Mouse (Mus musculus): ENCODE data around the gene Inpp4a. TPM values are rescaled to one million over a fixed set of nuclear protein-coding genes. Genes with fewer than 3 reads are reported as not detected.

The Inpp4a gene
- polyA plus RNA-seq, 1 experiment from 2014 or later, result 59.1 TPM

- H3K36me3 ChIP-seq, result peaks cover 69% of the 10 kb centered on the region
- H3K27ac ChIP-seq, result no peak overlapping the region
- ATAC-seq (ENCODE audit: low FRiP score), result no peak
- no peak overlapping the region for H3K9ac ChIP-seq
- H3K9me3 ChIP-seq, result no peaks in the 10 kb centered on the region
- no peaks in the 10 kb centered on the region for H3K4me1 ChIP-seq (replicated peaks)
- no peak overlapping the region for H3K4me2 ChIP-seq
- WGBS, result 95% methylated on average over 10 of the region's 10 CpGs
- no peak overlapping the region for H3K4me3 ChIP-seq
- H3K27me3 ChIP-seq, result no peaks in the 10 kb centered on the region
Measured at GRCm38 (mm10) chr1:37368125-37368524, 68.5 kb downstream of the Inpp4a start.

- peaks cover 72% of the 10 kb centered on the region for H3K36me3 ChIP-seq
- WGBS, result 89% methylated on average over 7 of the region's 7 CpGs
Measured at GRCm38 (mm10) chr1:37368768-37369385, 69.2 kb downstream of the Inpp4a start.

DNA sequence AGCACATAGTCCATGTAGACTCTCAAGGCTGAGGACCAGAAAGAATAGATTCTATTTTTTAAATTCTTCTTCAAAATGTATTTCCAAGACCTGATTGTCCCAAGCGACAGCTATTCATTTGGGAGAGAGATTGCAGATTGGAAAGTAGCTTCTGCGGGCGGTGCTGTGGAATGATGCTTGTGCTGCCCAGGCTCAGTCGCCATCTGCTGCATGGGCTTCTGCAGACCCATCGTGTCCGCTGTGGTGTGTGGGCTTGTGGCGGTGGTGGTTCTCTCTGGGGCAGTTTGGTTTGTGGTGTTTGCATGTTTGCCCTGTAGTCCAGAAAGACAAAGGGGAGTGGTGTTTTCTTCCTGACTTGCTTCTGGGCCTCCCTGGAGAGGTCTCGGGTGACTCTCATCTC, 76.5 kb downstream of the Inpp4a start:
- Histone ChIP-seq H3K9ac (no peak overlapping the region), H3K27me3 (no peaks in the 10 kb centered on the region), H3K4me1 (replicated peaks) (no peaks in the 10 kb centered on the region), H3K4me2 (no peak overlapping the region), H3K4me3 (no peak overlapping the region), H3K36me3 (peaks cover 90% of the 10 kb centered on the region), H3K27ac (no peak overlapping the region), H3K9me3 (no peaks in the 10 kb centered on the region)
- WGBS, result 92% methylated on average over 8 of the region's 8 CpGs
- ATAC-seq (ENCODE audit: low FRiP score), result no peak

More at GRCm38 (mm10) chr1:37368768-37369385, 69.2 kb downstream of the Inpp4a start:
- Histone ChIP-seq H3K4me2 (no peak overlapping the region), H3K9ac (no peak overlapping the region), H3K27ac (no peak overlapping the region), H3K4me3 (no peak overlapping the region), H3K9me3 (no peaks in the 10 kb centered on the region), H3K4me1 (replicated peaks) (no peaks in the 10 kb centered on the region), H3K27me3 (no peaks in the 10 kb centered on the region)
- ATAC-seq (ENCODE audit: low FRiP score), result no peak

GRCm38 (mm10) chr1:37376751-37377150, 77.1 kb downstream of the Inpp4a start:
- H3K27me3 ChIP-seq, result no peaks in the 10 kb centered on the region
- no peaks in the 10 kb centered on the region for H3K4me1 ChIP-seq (replicated peaks)
- no peak overlapping the region for H3K9ac ChIP-seq
- no peaks in the 10 kb centered on the region for H3K9me3 ChIP-seq
- 92% methylated on average over 2 of the region's 2 CpGs for WGBS
- ATAC-seq (ENCODE audit: low FRiP score), result no peak
- H3K27ac ChIP-seq, result no peak overlapping the region
- H3K36me3 ChIP-seq, result peaks cover 90% of the 10 kb centered on the region
- no peak overlapping the region for H3K4me2 ChIP-seq
- H3K4me3 ChIP-seq, result no peak overlapping the region

GRCm38 (mm10) chr1:37378095-37378494, 78.4 kb downstream of the Inpp4a start:
- ATAC-seq (ENCODE audit: low FRiP score), result no peak

GRCm38 (mm10) chr1:37379536-37379935, 79.9 kb downstream of the Inpp4a start:
- Histone ChIP-seq H3K4me3 (no peak overlapping the region), H3K4me1 (replicated peaks) (no peaks in the 10 kb centered on the region), H3K9ac (no peak overlapping the region), H3K9me3 (no peaks in the 10 kb centered on the region), H3K27ac (no peak overlapping the region), H3K27me3 (no peaks in the 10 kb centered on the region), H3K4me2 (no peak overlapping the region), H3K36me3 (peaks cover 87% of the 10 kb centered on the region)
- WGBS, result 63% methylated on average over 4 of the region's 4 CpGs
- 0 out of 2 replicates have a peak, but pooled peaks have one; percentile 21 for ATAC-seq (ENCODE audit: low FRiP score)

More at GRCm38 (mm10) chr1:37378095-37378494, 78.4 kb downstream of the Inpp4a start:
- H3K36me3 ChIP-seq, result peaks cover 89% of the 10 kb centered on the region
- no peaks in the 10 kb centered on the region for H3K9me3 ChIP-seq
- no peaks in the 10 kb centered on the region for H3K27me3 ChIP-seq
- H3K4me1 ChIP-seq (replicated peaks), result no peaks in the 10 kb centered on the region
- WGBS, result 94% methylated on average over 5 of the region's 5 CpGs
- no peak overlapping the region for H3K4me2 ChIP-seq
- H3K4me3 ChIP-seq, result no peak overlapping the region
- H3K9ac ChIP-seq, result no peak overlapping the region
- H3K27ac ChIP-seq, result no peak overlapping the region

DNA sequence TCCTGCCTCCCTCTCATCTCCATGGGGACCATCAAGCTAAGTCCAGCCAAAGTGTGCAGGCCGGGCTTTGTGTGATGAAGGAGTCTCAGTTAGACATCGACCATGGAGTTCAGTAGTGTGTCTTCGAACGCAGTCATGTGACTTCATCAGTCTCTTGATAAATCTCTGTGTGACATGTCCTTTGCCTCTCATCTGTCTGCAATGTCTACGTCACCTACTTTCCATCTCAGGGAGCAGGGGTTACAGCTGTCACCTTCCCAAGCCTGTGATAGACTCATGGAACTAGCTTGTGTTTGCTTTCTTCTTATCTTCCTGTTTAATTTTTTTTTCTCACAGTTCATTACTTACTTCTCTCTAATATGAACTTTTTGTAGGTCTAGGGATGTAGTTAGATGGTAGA, 81.2 kb downstream of the Inpp4a start:
- Histone ChIP-seq H3K9me3 (no peaks in the 10 kb centered on the region), H3K36me3 (peaks cover 73% of the 10 kb centered on the region), H3K27ac (no peak overlapping the region), H3K4me2 (no peak overlapping the region), H3K4me3 (no peak overlapping the region), H3K4me1 (replicated peaks) (no peaks in the 10 kb centered on the region), H3K27me3 (no peaks in the 10 kb centered on the region), H3K9ac (no peak overlapping the region)
- WGBS, result 94% methylated on average over 5 of the region's 5 CpGs
- ATAC-seq (ENCODE audit: low FRiP score), result no peak

DNA sequence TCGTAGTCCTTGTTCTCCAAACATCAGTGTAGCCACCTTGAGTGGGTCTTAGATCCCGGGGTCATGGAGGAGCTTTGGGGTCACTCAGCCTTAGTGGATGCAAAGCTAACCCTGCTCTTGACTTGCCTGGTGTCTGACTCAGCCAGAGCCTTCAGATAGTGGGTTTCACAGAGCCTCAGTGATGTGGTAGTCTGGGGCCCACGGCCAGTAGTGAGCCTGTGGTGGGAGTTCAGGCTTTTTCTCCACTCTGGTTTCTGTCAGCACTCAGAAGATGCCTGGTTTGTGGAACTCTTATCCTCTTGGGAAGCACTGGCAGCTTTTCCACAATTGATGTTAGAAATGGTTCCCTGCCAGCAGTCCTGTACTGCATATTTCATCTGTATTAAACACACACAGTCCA, 84.6 kb downstream of the Inpp4a start:
- no peaks in the 10 kb centered on the region for H3K4me1 ChIP-seq (replicated peaks)
- no peaks in the 10 kb centered on the region for H3K27me3 ChIP-seq
- H3K27ac ChIP-seq, result no peak overlapping the region
- no peak overlapping the region for H3K4me3 ChIP-seq
- WGBS, result 88% methylated on average over 3 of the region's 3 CpGs
- peaks cover 68% of the 10 kb centered on the region for H3K36me3 ChIP-seq
- no peak overlapping the region for H3K4me2 ChIP-seq
- H3K9me3 ChIP-seq, result no peaks in the 10 kb centered on the region
- ATAC-seq (ENCODE audit: low FRiP score), result no peak
- no peak overlapping the region for H3K9ac ChIP-seq

DNA sequence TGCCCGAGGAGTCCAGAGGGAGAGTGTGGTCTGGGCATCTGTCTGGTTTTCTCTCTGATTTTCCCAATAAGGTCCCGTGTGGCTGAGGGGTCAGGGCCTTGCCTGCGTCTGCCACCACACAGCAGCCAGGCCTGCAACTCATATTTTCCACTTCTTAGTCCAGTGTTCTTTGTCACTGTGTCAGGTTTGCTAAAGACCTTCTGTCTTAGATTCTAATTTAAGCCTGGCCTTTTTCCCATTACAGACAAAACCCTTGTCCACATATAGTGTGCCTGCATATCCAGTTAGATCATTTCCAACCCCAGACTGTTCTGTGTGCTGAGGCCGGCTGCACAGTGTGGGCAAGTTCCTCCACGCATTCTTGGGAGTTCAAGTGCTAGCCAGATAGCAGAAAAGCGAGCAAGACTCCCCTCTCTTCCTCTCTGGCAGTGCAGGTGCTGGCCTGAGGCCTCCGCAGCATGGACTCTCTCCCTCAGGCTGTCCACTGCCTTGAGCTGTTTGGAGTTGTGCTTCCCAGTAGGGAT, 86.8 kb downstream of the Inpp4a start:
- H3K4me1 ChIP-seq (replicated peaks), result no peaks in the 10 kb centered on the region
- peaks cover 70% of the 10 kb centered on the region for H3K36me3 ChIP-seq
- WGBS, result 83% methylated on average over 7 of the region's 7 CpGs
- ATAC-seq (ENCODE audit: low FRiP score), result no peak
- H3K9me3 ChIP-seq, result no peaks in the 10 kb centered on the region
- H3K4me3 ChIP-seq, result no peak overlapping the region
- H3K9ac ChIP-seq, result no peak overlapping the region
- no peaks in the 10 kb centered on the region for H3K27me3 ChIP-seq
- H3K27ac ChIP-seq, result no peak overlapping the region
- no peak overlapping the region for H3K4me2 ChIP-seq

GRCm38 (mm10) chr1:37393174-37393573, 93.5 kb downstream of the Inpp4a start:
- 0 out of 2 replicates have a peak, but pooled peaks cover 2% of the 10 kb centered on the region for H3K4me1 ChIP-seq (replicated peaks)
- no peak for ATAC-seq (ENCODE audit: low FRiP score)
- no peak overlapping the region for H3K9ac ChIP-seq
- no peaks in the 10 kb centered on the region for H3K9me3 ChIP-seq
- WGBS, result 70% methylated on average over 5 of the region's 5 CpGs
- no peak overlapping the region for H3K4me3 ChIP-seq
- H3K4me2 ChIP-seq, result no peak overlapping the region
- H3K36me3 ChIP-seq, result peaks cover 83% of the 10 kb centered on the region
- no peak overlapping the region for H3K27ac ChIP-seq
- H3K27me3 ChIP-seq, result no peaks in the 10 kb centered on the region

DNA sequence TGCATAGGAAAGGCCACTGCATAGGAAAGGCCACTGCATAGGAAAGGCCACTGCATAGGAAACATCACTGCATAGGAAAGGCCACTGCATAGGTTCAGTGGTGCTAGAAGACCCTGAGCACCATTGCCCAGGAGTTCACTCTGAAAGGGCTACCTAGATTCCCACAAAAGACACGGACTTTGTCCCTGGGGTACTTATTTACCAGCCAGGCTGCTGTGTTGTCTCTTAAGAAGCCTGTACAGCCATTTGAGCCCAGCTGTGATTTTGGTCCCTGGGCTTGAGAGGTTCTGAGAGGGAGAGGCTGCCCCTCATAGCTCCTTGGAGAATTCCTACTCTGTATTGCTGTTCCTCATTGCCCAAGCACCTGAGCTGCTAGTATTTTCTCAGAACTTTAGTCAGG, 96.8 kb downstream of the Inpp4a start:
- H3K27ac ChIP-seq, result no peak overlapping the region
- WGBS, result 55% methylated on average over 1 of the region's 1 CpGs
- H3K9me3 ChIP-seq, result no peaks in the 10 kb centered on the region
- no peak overlapping the region for H3K4me2 ChIP-seq
- H3K36me3 ChIP-seq, result peaks cover 77% of the 10 kb centered on the region
- H3K4me3 ChIP-seq, result no peak overlapping the region
- 0 out of 2 replicates have a peak, but pooled peaks cover 9% of the 10 kb centered on the region for H3K4me1 ChIP-seq (replicated peaks)
- ATAC-seq (ENCODE audit: low FRiP score), result no peak
- no peak overlapping the region for H3K9ac ChIP-seq
- H3K27me3 ChIP-seq, result no peaks in the 10 kb centered on the region

- Histone ChIP-seq H3K36me3 (peaks cover 78% of the 10 kb centered on the region), H3K27ac (no peak overlapping the region), H3K4me2 (no peak overlapping the region), H3K4me3 (no peak overlapping the region), H3K9ac (no peak overlapping the region), H3K9me3 (no peaks in the 10 kb centered on the region), H3K27me3 (no peaks in the 10 kb centered on the region), H3K4me1 (replicated peaks) (0 out of 2 replicates have a peak, but pooled peaks cover 9% of the 10 kb centered on the region)
- no peak for ATAC-seq (ENCODE audit: low FRiP score)
- 58% methylated on average over 3 of the region's 3 CpGs for WGBS
Measured at GRCm38 (mm10) chr1:37398961-37399360, 99.3 kb downstream of the Inpp4a start.

GRCm38 (mm10) chr1:37399734-37400133, 100.1 kb downstream of the Inpp4a start:
- no peak for ATAC-seq (ENCODE audit: low FRiP score)
- WGBS, result 69% methylated on average over 8 of the region's 8 CpGs
- Histone ChIP-seq H3K4me1 (replicated peaks) (0 out of 2 replicates have a peak, but pooled peaks cover 9% of the 10 kb centered on the region), H3K4me2 (no peak overlapping the region), H3K4me3 (no peak overlapping the region), H3K27me3 (no peaks in the 10 kb centered on the region), H3K9me3 (no peaks in the 10 kb centered on the region), H3K36me3 (peaks cover 71% of the 10 kb centered on the region), H3K9ac (no peak overlapping the region), H3K27ac (no peak overlapping the region)
